Mouse (Mus musculus): Measurements from ENCODE around the gene Pbx3. TPM values are rescaled to one million over a fixed set of nuclear protein-coding genes. Genes with fewer than 3 reads are reported as not detected.

Gene Pbx3
- polyA plus RNA-seq, 1 experiment from 2014 or later = 16.2 TPM

DNA sequence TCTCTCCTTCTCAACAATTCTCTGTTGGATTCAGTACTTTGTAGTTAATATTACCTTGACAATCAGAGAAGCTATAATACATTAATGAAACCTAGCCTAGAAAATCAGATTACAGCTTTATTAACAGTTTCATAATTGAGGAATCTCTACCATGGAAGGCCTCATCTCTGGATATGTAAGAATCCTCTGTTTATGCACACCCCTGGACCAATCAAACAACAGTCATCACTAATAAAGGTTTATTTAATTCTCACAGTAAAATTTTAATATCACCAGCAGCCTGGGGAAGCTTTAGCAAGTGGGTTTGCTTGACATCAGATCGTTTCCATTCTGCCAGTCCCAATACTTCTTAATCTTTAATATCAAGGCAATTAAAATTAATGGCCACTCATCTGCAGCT, 191.3 kb downstream of the Pbx3 start:
- 96% methylated on average over 1 of the region's 1 CpGs for WGBS
- H3K4me2 ChIP-seq (ENCODE audit: low read depth, low read length) = no peak overlapping the region
- no peak overlapping the region for H3K4me3 ChIP-seq (ENCODE audit: low read length)
- H3K4me1 ChIP-seq (ENCODE audit: control insufficient read depth, insufficient read depth, low read length) = no peaks in the 10 kb centered on the region
- peaks cover 3% of the 10 kb centered on the region; the same call in 1 of the 2 replicates for H3K36me3 ChIP-seq (ENCODE audit: control insufficient read depth, insufficient read depth)
- H3K9ac ChIP-seq (ENCODE audit: low read length) = no peak overlapping the region
- no peaks in the 10 kb centered on the region for H3K9me3 ChIP-seq (replicated peaks; ENCODE audit: control insufficient read depth, low read length)
- ATAC-seq (replicated peaks; ENCODE audit: extremely low read depth, insufficient read depth, low FRiP score) = no peak
- no peak overlapping the region for H3K27ac ChIP-seq (ENCODE audit: low read length)
- no peaks in the 10 kb centered on the region for H3K27me3 ChIP-seq (ENCODE audit: control insufficient read depth, insufficient read depth, low read length)

DNA sequence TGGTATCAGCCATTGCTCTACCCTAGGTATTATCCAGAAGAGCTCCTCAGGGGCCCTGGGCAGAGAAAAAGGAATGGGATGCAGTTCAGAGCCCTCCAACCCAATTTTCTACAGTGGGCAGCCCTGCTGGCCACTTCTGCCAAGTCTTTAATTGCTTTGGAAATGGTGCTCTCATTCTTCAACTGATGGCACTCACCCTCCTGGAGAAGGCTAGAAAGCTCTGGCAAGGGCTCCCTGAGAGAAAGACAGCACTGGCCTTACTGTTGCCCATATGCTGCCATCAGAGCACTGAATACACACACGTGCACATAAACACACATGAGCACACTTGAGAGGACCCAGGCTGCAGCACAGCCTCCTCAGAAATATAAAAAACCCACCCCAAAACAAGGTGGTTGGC, 193.6 kb downstream of the Pbx3 start:
- WGBS = 79% methylated on average over 1 of the region's 1 CpGs
- Histone ChIP-seq H3K27me3 (ENCODE audit: control insufficient read depth, insufficient read depth, low read length) (no peaks in the 10 kb centered on the region), H3K9me3 (replicated peaks; ENCODE audit: control insufficient read depth, low read length) (no peaks in the 10 kb centered on the region), H3K4me3 (ENCODE audit: low read length) (no peak overlapping the region), H3K27ac (ENCODE audit: low read length) (no peak overlapping the region), H3K9ac (ENCODE audit: low read length) (no peak overlapping the region), H3K4me1 (ENCODE audit: control insufficient read depth, insufficient read depth, low read length) (no peaks in the 10 kb centered on the region), H3K4me2 (ENCODE audit: low read depth, low read length) (no peak overlapping the region), H3K36me3 (ENCODE audit: control insufficient read depth, insufficient read depth) (peaks cover 3% of the 10 kb centered on the region; the same call in 1 of the 2 replicates)
- ATAC-seq (replicated peaks; ENCODE audit: extremely low read depth, insufficient read depth, low FRiP score) = no peak

DNA sequence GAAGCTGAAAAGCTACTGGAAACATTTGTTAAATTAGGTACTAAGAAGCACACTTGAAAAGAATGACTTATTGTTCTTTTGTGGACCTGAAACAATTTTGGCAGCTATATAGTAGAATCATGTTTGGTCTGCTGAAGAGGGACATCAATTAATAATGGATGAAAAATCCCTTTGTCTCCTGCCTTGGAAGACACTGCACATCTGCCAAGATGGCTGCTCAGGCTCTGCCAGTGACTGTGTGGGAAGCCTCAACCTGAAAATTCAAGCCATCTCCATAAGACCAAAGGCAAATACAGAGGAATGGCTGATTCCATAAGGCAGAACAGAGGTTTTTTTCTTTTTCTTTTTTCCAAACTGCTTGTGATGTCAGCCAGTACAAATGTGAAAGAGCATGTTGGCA, 194.3 kb downstream of the Pbx3 start:
- no peaks in the 10 kb centered on the region for H3K27me3 ChIP-seq (ENCODE audit: control insufficient read depth, insufficient read depth, low read length)
- no peak overlapping the region for H3K4me2 ChIP-seq (ENCODE audit: low read depth, low read length)
- H3K27ac ChIP-seq (ENCODE audit: low read length) = no peak overlapping the region
- H3K9ac ChIP-seq (ENCODE audit: low read length) = no peak overlapping the region
- ATAC-seq (replicated peaks; ENCODE audit: extremely low read depth, insufficient read depth, low FRiP score) = no peak
- H3K36me3 ChIP-seq (ENCODE audit: control insufficient read depth, insufficient read depth) = peaks cover 3% of the 10 kb centered on the region; the same call in 1 of the 2 replicates
- H3K4me3 ChIP-seq (ENCODE audit: low read length) = no peak overlapping the region
- H3K9me3 ChIP-seq (replicated peaks; ENCODE audit: control insufficient read depth, low read length) = no peaks in the 10 kb centered on the region
- no peaks in the 10 kb centered on the region for H3K4me1 ChIP-seq (ENCODE audit: control insufficient read depth, insufficient read depth, low read length)

DNA sequence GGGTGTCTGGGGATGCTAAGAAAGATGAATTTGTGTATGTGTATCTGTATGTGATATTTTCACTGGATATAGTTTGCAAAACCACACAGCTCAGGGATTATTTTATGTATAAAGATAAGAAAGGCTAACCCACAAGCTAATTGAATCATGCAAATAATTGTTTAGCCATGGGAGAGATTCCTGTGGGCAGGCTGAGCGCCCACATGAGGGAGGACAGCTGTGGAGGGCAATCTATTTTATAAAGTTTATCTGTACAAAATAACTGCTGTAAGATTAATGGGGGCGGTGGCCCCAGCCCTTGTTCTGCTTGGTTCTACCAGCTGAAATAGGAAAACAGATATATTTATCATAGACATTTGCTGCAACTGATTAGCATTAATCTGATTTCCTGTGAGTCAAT, 202.5 kb downstream of the Pbx3 start:
- no peak overlapping the region for H3K4me3 ChIP-seq (ENCODE audit: low read length)
- H3K27ac ChIP-seq (ENCODE audit: low read length) = no peak overlapping the region
- no peaks in the 10 kb centered on the region for H3K27me3 ChIP-seq (ENCODE audit: control insufficient read depth, insufficient read depth, low read length)
- no peaks in the 10 kb centered on the region for H3K9me3 ChIP-seq (replicated peaks; ENCODE audit: control insufficient read depth, low read length)
- peaks cover 4% of the 10 kb centered on the region; the same call in 1 of the 2 replicates for H3K36me3 ChIP-seq (ENCODE audit: control insufficient read depth, insufficient read depth)
- H3K4me1 ChIP-seq (ENCODE audit: control insufficient read depth, insufficient read depth, low read length) = no peaks in the 10 kb centered on the region
- no peak for ATAC-seq (replicated peaks; ENCODE audit: extremely low read depth, insufficient read depth, low FRiP score)
- 74% methylated on average over 2 of the region's 2 CpGs for WGBS
- H3K9ac ChIP-seq (ENCODE audit: low read length) = no peak overlapping the region
- no peak overlapping the region for H3K4me2 ChIP-seq (ENCODE audit: low read depth, low read length)

DNA sequence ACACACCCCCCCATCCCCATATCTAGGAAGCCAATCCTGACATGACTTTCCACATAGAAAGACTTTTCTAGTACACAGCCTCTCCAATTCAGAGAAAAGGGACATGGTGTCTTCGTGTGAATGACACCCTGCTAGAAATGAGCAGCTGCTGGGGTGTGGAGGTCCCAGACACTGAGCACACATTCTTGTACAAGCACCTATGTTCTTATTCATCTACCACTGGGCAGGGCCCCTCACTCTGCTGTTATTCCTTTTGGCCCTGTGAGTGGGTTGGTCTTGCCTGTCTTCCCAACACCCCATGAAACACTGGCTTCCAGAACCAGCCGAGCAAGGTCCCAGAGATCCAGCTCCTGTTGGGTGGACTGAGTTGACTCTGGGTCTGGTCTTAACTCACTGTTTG, 203.3 kb downstream of the Pbx3 start:
- no peak overlapping the region for H3K27ac ChIP-seq (ENCODE audit: low read length)
- 90% methylated on average over 2 of the region's 2 CpGs for WGBS
- H3K4me2 ChIP-seq (ENCODE audit: low read depth, low read length) = no peak overlapping the region
- no peaks in the 10 kb centered on the region for H3K4me1 ChIP-seq (ENCODE audit: control insufficient read depth, insufficient read depth, low read length)
- H3K9ac ChIP-seq (ENCODE audit: low read length) = no peak overlapping the region
- H3K4me3 ChIP-seq (ENCODE audit: low read length) = no peak overlapping the region
- H3K9me3 ChIP-seq (replicated peaks; ENCODE audit: control insufficient read depth, low read length) = no peaks in the 10 kb centered on the region
- H3K36me3 ChIP-seq (ENCODE audit: control insufficient read depth, insufficient read depth) = peaks cover 4% of the 10 kb centered on the region; the same call in 1 of the 2 replicates
- no peaks in the 10 kb centered on the region for H3K27me3 ChIP-seq (ENCODE audit: control insufficient read depth, insufficient read depth, low read length)
- no peak for ATAC-seq (replicated peaks; ENCODE audit: extremely low read depth, insufficient read depth, low FRiP score)

DNA sequence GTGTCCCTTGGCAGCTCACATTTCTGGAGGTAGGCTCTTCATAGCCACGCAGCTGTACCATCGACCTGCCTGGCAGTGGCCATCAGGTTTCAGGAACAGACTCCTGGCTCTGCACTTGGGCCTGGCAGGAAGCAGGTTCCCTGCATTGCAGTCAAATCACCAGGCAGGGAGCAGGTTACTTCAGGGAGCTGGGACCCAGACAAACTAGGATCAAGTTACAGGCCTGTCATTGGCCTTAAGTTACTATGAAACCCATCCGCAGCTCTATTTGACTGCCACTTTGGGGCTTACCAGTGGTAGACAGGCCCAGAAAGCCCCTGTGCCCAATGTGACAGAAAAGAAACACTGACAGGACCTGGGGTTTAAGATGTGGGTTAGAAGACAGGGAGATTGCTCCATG, 204.8 kb downstream of the Pbx3 start:
- ATAC-seq (replicated peaks; ENCODE audit: extremely low read depth, insufficient read depth, low FRiP score) = no peak
- Histone ChIP-seq H3K36me3 (ENCODE audit: control insufficient read depth, insufficient read depth) (peaks cover 4% of the 10 kb centered on the region; the same call in 1 of the 2 replicates), H3K4me1 (ENCODE audit: control insufficient read depth, insufficient read depth, low read length) (no peaks in the 10 kb centered on the region), H3K4me3 (ENCODE audit: low read length) (no peak overlapping the region), H3K9me3 (replicated peaks; ENCODE audit: control insufficient read depth, low read length) (no peaks in the 10 kb centered on the region), H3K27me3 (ENCODE audit: control insufficient read depth, insufficient read depth, low read length) (no peaks in the 10 kb centered on the region), H3K27ac (ENCODE audit: low read length) (no peak overlapping the region), H3K9ac (ENCODE audit: low read length) (no peak overlapping the region), H3K4me2 (ENCODE audit: low read depth, low read length) (no peak overlapping the region)
- 42% methylated on average over 3 of the region's 3 CpGs for WGBS

DNA sequence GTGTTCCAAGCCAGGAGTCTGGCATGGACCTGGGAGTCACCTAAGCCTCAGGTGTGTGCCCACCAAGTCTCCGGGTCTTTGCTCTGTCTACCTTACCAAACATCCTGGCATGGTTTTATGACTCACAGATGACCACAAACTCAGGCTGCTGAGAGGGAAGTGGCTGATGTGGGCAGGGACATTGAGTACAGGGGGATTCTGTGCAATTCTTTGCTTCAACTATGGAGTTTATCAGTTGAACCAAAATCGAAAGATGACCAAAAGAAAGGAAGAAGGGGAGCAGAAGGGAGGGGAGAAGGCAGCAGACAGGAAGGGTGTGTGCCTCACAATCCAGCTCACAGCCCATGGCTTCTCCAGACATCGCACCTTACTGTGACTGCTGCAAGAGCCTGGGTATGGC, 210.5 kb downstream of the Pbx3 start:
- WGBS = 73% methylated on average over 3 of the region's 3 CpGs
- no peak overlapping the region for H3K4me2 ChIP-seq (ENCODE audit: low read depth, low read length)
- no peak overlapping the region for H3K27ac ChIP-seq (ENCODE audit: low read length)
- H3K27me3 ChIP-seq (ENCODE audit: control insufficient read depth, insufficient read depth, low read length) = no peaks in the 10 kb centered on the region
- H3K4me3 ChIP-seq (ENCODE audit: low read length) = no peak overlapping the region
- no peak for ATAC-seq (replicated peaks; ENCODE audit: extremely low read depth, insufficient read depth, low FRiP score)
- no peaks in the 10 kb centered on the region for H3K4me1 ChIP-seq (ENCODE audit: control insufficient read depth, insufficient read depth, low read length)
- H3K9me3 ChIP-seq (replicated peaks; ENCODE audit: control insufficient read depth, low read length) = no peaks in the 10 kb centered on the region
- no peak overlapping the region for H3K9ac ChIP-seq (ENCODE audit: low read length)
- H3K36me3 ChIP-seq (ENCODE audit: control insufficient read depth, insufficient read depth) = no peaks in the 10 kb centered on the region

DNA sequence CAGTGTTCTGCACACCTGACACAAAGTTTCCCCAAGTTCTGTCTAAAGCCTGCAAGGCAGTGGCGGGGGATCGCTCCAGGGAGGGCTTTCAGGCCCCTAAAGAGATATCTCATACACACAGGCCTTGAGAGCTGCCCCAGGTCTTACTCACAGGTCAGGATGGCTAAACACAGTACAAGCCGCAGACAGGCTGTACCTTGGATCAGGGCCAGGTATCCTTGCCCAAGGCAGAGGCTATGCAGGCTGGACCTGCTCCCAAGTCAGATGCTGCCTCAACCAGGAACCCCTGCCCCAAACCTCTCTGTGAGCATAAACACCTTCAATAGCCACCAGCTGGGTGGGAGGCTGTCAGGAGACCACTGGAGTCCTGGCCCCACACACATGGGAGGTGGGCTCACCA, 215.2 kb downstream of the Pbx3 start:
- no peak for ATAC-seq (replicated peaks; ENCODE audit: extremely low read depth, insufficient read depth, low FRiP score)
- no peak overlapping the region for H3K27ac ChIP-seq (ENCODE audit: low read length)
- 72% methylated on average over 3 of the region's 3 CpGs for WGBS
- H3K9me3 ChIP-seq (replicated peaks; ENCODE audit: control insufficient read depth, low read length) = no peaks in the 10 kb centered on the region
- no peak overlapping the region for H3K4me3 ChIP-seq (ENCODE audit: low read length)
- no peaks in the 10 kb centered on the region for H3K4me1 ChIP-seq (ENCODE audit: control insufficient read depth, insufficient read depth, low read length)
- H3K4me2 ChIP-seq (ENCODE audit: low read depth, low read length) = no peak overlapping the region
- no peaks in the 10 kb centered on the region for H3K36me3 ChIP-seq (ENCODE audit: control insufficient read depth, insufficient read depth)
- H3K9ac ChIP-seq (ENCODE audit: low read length) = no peak overlapping the region
- H3K27me3 ChIP-seq (ENCODE audit: control insufficient read depth, insufficient read depth, low read length) = no peaks in the 10 kb centered on the region

DNA sequence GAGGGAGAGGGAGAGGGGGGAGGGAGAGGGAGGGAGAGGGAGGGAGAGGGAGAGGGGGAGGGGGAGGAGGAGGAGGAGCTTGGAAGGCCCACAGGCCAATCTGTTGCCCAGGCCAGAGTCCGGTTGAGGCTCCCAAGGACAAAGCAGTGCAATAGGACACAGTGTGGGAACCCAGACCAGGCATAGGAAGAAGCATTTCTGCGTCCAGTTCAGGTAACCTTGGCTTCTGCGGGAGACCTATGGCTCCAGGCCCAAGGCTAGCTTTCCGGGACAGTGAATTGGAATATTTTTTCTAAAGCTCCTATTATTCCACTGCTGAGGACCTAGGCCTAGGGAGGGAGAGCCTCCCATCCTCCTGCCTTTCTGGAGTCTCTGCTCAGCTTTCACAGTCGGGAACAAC, 218.1 kb downstream of the Pbx3 start:
- Histone ChIP-seq H3K9ac (ENCODE audit: low read length) (no peak overlapping the region), H3K4me2 (ENCODE audit: low read depth, low read length) (no peak overlapping the region), H3K4me1 (ENCODE audit: control insufficient read depth, insufficient read depth, low read length) (no peaks in the 10 kb centered on the region), H3K4me3 (ENCODE audit: low read length) (no peak overlapping the region), H3K9me3 (replicated peaks; ENCODE audit: control insufficient read depth, low read length) (no peaks in the 10 kb centered on the region), H3K27me3 (ENCODE audit: control insufficient read depth, insufficient read depth, low read length) (no peaks in the 10 kb centered on the region), H3K36me3 (ENCODE audit: control insufficient read depth, insufficient read depth) (no peaks in the 10 kb centered on the region), H3K27ac (ENCODE audit: low read length) (no peak overlapping the region)
- no peak for ATAC-seq (replicated peaks; ENCODE audit: extremely low read depth, insufficient read depth, low FRiP score)
- 59% methylated on average over 5 of the region's 5 CpGs for WGBS

DNA sequence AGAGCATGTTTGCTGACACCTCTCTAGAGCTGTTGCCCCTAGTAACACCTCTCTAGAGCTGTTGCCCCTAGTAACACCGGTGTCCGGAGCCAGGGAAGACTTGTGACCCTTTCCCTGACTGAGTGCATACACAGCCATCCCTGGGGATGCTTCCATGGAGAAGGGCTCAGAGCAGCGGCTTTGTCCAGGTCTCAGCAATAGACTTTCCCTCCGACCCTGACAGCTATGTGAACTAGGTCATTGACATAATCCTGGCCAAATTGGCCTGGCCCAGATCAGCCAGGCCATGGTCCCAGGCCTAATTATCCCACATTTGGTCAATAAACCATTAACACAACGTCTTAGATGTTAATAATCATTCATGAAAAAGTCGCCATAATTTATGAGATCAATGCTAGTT, 219.6 kb downstream of the Pbx3 start:
- WGBS = 74% methylated on average over 6 of the region's 6 CpGs
- Histone ChIP-seq H3K36me3 (ENCODE audit: control insufficient read depth, insufficient read depth) (no peaks in the 10 kb centered on the region), H3K4me1 (ENCODE audit: control insufficient read depth, insufficient read depth, low read length) (no peaks in the 10 kb centered on the region), H3K27me3 (ENCODE audit: control insufficient read depth, insufficient read depth, low read length) (no peaks in the 10 kb centered on the region), H3K4me2 (ENCODE audit: low read depth, low read length) (no peak overlapping the region), H3K27ac (ENCODE audit: low read length) (no peak overlapping the region), H3K4me3 (ENCODE audit: low read length) (no peak overlapping the region), H3K9me3 (replicated peaks; ENCODE audit: control insufficient read depth, low read length) (no peaks in the 10 kb centered on the region), H3K9ac (ENCODE audit: low read length) (no peak overlapping the region)
- ATAC-seq (replicated peaks; ENCODE audit: extremely low read depth, insufficient read depth, low FRiP score) = no peak

All from heart, embryonic 16.5 days (tissue).